Mouse (Mus musculus) forebrain, embryonic 11.5 days (tissue): Measurements from ENCODE around the gene Zfp938. TPM values are rescaled to one million over a fixed set of nuclear protein-coding genes. Genes with fewer than 3 reads are reported as not detected.

Source experiments
- ATAC-seq: fragments of 200-750 bp; cut with Nextera tagmentation; replicated peaks from 2 replicates; pipeline ENCODE4 v1.8.0; 2017; ENCODE audit warnings: moderate TSS enrichment; ENCODE audit not compliant: low FRiP score
- DNase-seq: peaks from one replicate; pipeline ENCODE4 v3.0.0-alpha.2; 2017; ENCODE audit warnings: low spot score
- H3K27ac ChIP-seq: fragments of 300-500 bp; sonication (generic); 2 replicates; pipeline ENCODE4 v1.5.1; 2014; ENCODE audit warnings: low read depth, low read length
- H3K27me3 ChIP-seq: fragments of 300-500 bp; sonication (generic); 2 replicates; pipeline ENCODE4 v1.6.1; 2014; ENCODE audit warnings: mild to moderate bottlenecking, low read length, mixed read lengths; ENCODE audit not compliant: control insufficient read depth, insufficient read depth
- H3K36me3 ChIP-seq: fragments of 300-500 bp; sonication (generic); 2 replicates; pipeline ENCODE4 v1.6.1; 2014; ENCODE audit warnings: mild to moderate bottlenecking, low read length, moderate library complexity, mixed read lengths; ENCODE audit not compliant: control insufficient read depth, insufficient read depth
- H3K4me1 ChIP-seq: fragments of 300-500 bp; sonication (generic); replicated peaks from 2 replicates; pipeline ENCODE4 v1.6.1; 2014; ENCODE audit warnings: low read length, mixed read lengths; ENCODE audit not compliant: control insufficient read depth, insufficient read depth
- H3K4me2 ChIP-seq: fragments of 300-500 bp; sonication (generic); 2 replicates; pipeline ENCODE4 v1.6.1; 2014; ENCODE audit warnings: low read depth, mild to moderate bottlenecking, low read length, moderate library complexity, mixed read lengths; ENCODE audit not compliant: severe bottlenecking
- H3K4me3 ChIP-seq: fragments of 300-500 bp; sonication (generic); 2 replicates; pipeline ENCODE4 v1.5.1; 2014; ENCODE audit warnings: low read depth, low read length
- H3K9ac ChIP-seq: fragments of 300-500 bp; sonication (generic); 2 replicates; pipeline ENCODE4 v1.6.1; 2014; ENCODE audit warnings: low read length
- H3K9me3 ChIP-seq: fragments of 300-500 bp; sonication (generic); 2 replicates; pipeline ENCODE4 v1.6.1; 2016; ENCODE audit warnings: low read length, mixed read lengths; ENCODE audit not compliant: control insufficient read depth
- WGBS: fragments of 180-500 bp; shearing (Covaris S2); extraction: QIAGEN DNeasy Blood & Tissue Kit; methylation state at CpG from one replicate; pipeline ENCODE4 v1.1.7; 2014; 5-methylcytosine and 5-hydroxymethylcytosine counted together
- polyA plus RNA-seq: library from polyadenylated mRNA; unstranded; fragments of >200 nt; fragmentation: Nextera tagmentation; extraction: Ambion mirVana; gene quantifications from 2 replicates; pipeline ENCODE4 v1.2.1, GENCODE M21; 2014

Gene Zfp938
- polyA plus RNA-seq, result 16.4 and 17.3 TPM in 2 replicates

- peak within 1 kb of the TSS; percentile 81 for H3K9ac ChIP-seq
- H3K4me2 ChIP-seq, result peak within 1 kb of the TSS; percentile 59
- peaks cover 2% of the 10 kb centered on the region; the same call in 1 of the 2 replicates for H3K36me3 ChIP-seq
- H3K4me1 ChIP-seq, result no peaks in the 10 kb centered on the region
- H3K9me3 ChIP-seq, result peaks cover 3% of the 10 kb centered on the region; the same call in 1 of the 2 replicates
- H3K27ac ChIP-seq, result peak within 1 kb of the TSS; percentile 53; the same call in 1 of the 2 replicates
- 3% methylated on average over 27 of the region's 27 CpGs for WGBS
- peak within 1 kb of the TSS; percentile 75 for H3K4me3 ChIP-seq
- ATAC-seq (peak; percentile 100), DNase-seq (peak; percentile 85)
- H3K27me3 ChIP-seq, result no peaks in the 10 kb centered on the region
Observed at GRCm38 (mm10) chr10:82240742-82241400, at the start of gene Zfp938. TSS of gene Zfp938 (minus strand) at chr10:82241280.

GRCm38 (mm10) chr10:82257331-82257730 is 16.3 kb upstream of the Zfp938 start:
- 69% methylated on average over 2 of the region's 2 CpGs for WGBS
- no peak for ATAC-seq

GRCm38 (mm10) chr10:82245021-82245420 is 3.9 kb upstream of the Zfp938 start:
- H3K9ac ChIP-seq, result no peak overlapping the region
- H3K4me2 ChIP-seq, result no peak overlapping the region
- ATAC-seq (no peak), DNase-seq (no peak)
- no peak overlapping the region for H3K27ac ChIP-seq
- H3K9me3 ChIP-seq, result no peaks in the 10 kb centered on the region
- H3K4me1 ChIP-seq, result no peaks in the 10 kb centered on the region
- H3K27me3 ChIP-seq, result no peaks in the 10 kb centered on the region
- H3K4me3 ChIP-seq, result no peak overlapping the region
- H3K36me3 ChIP-seq, result no peaks in the 10 kb centered on the region

More at GRCm38 (mm10) chr10:82257331-82257730, 16.3 kb upstream of the Zfp938 start:
- Histone ChIP-seq H3K36me3 (no peaks in the 10 kb centered on the region), H3K9ac (no peak overlapping the region), H3K4me3 (no peak overlapping the region), H3K4me1 (no peaks in the 10 kb centered on the region), H3K27me3 (no peaks in the 10 kb centered on the region), H3K9me3 (no peaks in the 10 kb centered on the region; the same call in 1 of the 2 replicates), H3K4me2 (no peak overlapping the region), H3K27ac (no peak overlapping the region)
- DNase-seq, result no peak

GRCm38 (mm10) chr10:82241401-82241788 is 315 bp upstream of the Zfp938 start:
- Histone ChIP-seq H3K4me2 (peak overlapping the region; percentile 59; the same call in 1 of the 2 replicates), H3K36me3 (peaks cover 2% of the 10 kb centered on the region; the same call in 1 of the 2 replicates), H3K9ac (peak overlapping the region; percentile 81), H3K4me1 (no peaks in the 10 kb centered on the region), H3K27ac (no peak overlapping the region), H3K4me3 (peak overlapping the region; percentile 75), H3K9me3 (peaks cover 3% of the 10 kb centered on the region; the same call in 1 of the 2 replicates), H3K27me3 (no peaks in the 10 kb centered on the region)
- DNase-seq (no peak), ATAC-seq (no peak)
- WGBS, result 70% methylated on average over 5 of the region's 5 CpGs

- WGBS, result 7% methylated on average over 47 of the region's 47 CpGs
Observed at GRCm38 (mm10) chr10:82178257-82179064, 62.6 kb downstream of the Zfp938 start.

More at GRCm38 (mm10) chr10:82178257-82179064, 62.6 kb downstream of the Zfp938 start:
- peak overlapping the region; percentile 56 for H3K9ac ChIP-seq
- no peaks in the 10 kb centered on the region for H3K36me3 ChIP-seq
- peak overlapping the region; percentile 70 for H3K4me2 ChIP-seq
- H3K27me3 ChIP-seq, result no peaks in the 10 kb centered on the region
- no peaks in the 10 kb centered on the region for H3K4me1 ChIP-seq
- DNase-seq (peak; percentile 91), ATAC-seq (peak; percentile 100)
- H3K4me3 ChIP-seq, result peak overlapping the region; percentile 65
- H3K27ac ChIP-seq, result peak overlapping the region; percentile 77
- H3K9me3 ChIP-seq, result no peaks in the 10 kb centered on the region; the same call in 1 of the 2 replicates

Other genes starting within 250 kb of the Zfp938 start
- 16.7 and 17.1 TPM in 2 replicates for gene Zfp873, start 193.2 kb downstream of the Zfp938 start, polyA plus RNA-seq
- gene BC024063, start 157.9 kb downstream of the Zfp938 start, polyA plus RNA-seq, result 5.4 and 6.0 TPM in 2 replicates
- 5.3 and 6.0 TPM in 2 replicates for gene AU041133, start 113.3 kb downstream of the Zfp938 start, polyA plus RNA-seq
- not detected in 2 replicates for gene 4932415D10Rik, start 75.3 kb upstream of the Zfp938 start, polyA plus RNA-seq
- gene Gm4924, start 113.0 kb upstream of the Zfp938 start, polyA plus RNA-seq, result 8.0 and 9.8 TPM in 2 replicates